Mouse (Mus musculus) B cell, adult 67 days (primary cell): ENCODE measurements around the gene Inafm1. TPM values are rescaled to one million over a fixed set of nuclear protein-coding genes. Genes with fewer than 3 reads are reported as not detected.

Source experiments
- total RNA-seq, 2 experiments: library from RNA; stranded (reverse); gene quantifications; 4 replicates each; pipeline ENCODE4 v1.2.4; 2023

The Inafm1 gene
- total RNA-seq, result 10 to 100 TPM; 28.1 to 30.6 TPM

DNA sequence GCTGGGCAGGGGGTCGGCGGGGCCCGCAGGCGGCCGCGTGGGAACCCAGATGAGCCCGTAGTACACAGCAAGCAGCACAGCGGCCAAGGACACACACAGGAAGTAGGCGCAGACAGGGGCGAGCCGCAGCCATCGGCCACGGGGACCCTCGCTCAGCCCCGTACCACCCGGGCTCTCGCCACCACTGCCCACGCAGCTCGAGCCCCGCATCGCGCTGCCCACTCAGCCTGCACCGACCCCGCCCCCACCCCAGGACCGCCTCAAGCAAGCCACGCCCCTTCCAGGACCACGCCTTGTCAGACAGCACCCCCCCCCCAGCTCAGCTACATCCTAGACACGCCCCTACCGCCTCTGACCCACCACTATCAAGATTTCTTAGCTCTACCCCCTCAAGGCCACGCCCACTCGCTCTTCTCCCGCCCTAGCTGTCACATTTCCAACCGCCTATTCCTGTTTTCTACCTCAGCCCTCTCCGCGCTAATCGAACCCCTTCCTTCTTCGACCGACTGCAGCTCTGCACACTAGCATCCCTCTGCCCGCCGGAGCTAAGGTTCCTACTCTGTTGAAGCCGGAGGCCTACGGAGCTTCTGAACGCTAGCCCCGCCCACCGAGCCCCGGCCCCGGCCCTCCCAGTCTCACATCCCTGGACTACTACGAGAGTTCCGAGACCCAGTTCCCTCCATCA is at the start of gene Inafm1:
TSS of gene Inafm1 (minus strand) at position 537 of the 685 bp plus-strand sequence.

GRCm38 (mm10) chr7:16308093-16308492 is 34.7 kb upstream of the Inafm1 start, which contains the start of gene Bbc3:
Bbc3 (plus strand) TSS chr7:16308393.

GRCm38 (mm10) chr7:16286026-16286961 is 12.9 kb upstream of the Inafm1 start, which contains the start of gene Ccdc9:
Ccdc9 (minus strand) TSS chr7:16286795.

DNA sequence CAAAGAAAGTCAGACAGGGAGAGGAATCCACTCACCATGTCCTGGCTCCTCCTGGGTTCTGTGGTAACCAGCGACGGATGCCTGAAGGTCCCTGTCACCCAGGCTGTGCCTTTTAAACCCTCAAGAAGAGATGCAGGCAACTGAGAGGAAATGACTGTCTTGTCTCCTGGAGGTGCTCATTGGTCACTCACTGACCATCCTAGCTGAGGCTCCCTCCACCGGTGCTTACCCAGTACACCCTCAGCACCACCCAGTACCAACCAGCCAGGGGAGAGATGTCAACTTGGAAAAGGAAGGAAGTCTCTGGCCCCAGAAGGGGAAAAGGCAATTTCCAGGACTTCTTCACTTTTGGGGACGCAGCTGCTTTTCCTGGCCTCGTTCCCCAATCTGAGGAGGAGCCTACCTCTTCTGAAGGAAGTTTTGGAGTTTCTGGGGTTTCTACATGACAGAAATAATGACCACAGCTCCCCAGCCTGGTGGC is 14.3 kb downstream of the Inafm1 start, which contains the start of gene C5ar1:
TSS of gene C5ar1 (minus strand) at position 431 of the 481 bp plus-strand sequence.

GRCm38 (mm10) chr7:16244067-16244466 is 29.4 kb downstream of the Inafm1 start, which contains the start of gene C5ar2:
C5ar2 (minus strand) TSS chr7:16244154.

Other genes starting within 250 kb of the Inafm1 start
- 10 to 100 TPM; 75.2 to 82.1 TPM for gene Bicra, start 225.7 kb downstream of the Inafm1 start, total RNA-seq
- not detected for gene Zfp541, start 211.8 kb downstream of the Inafm1 start, total RNA-seq
- gene Napa, start 175.2 kb downstream of the Inafm1 start, total RNA-seq, result 100 to 1,000 TPM; 266 to 309 TPM
- 10 to 100 TPM; 38.4 to 39.2 TPM for gene Kptn, start 153.7 kb downstream of the Inafm1 start, total RNA-seq
- under 1 TPM; 0.09 to 0.18 TPM for gene Slc8a2, start 143.8 kb downstream of the Inafm1 start, total RNA-seq
- 10 to 100 TPM; 17.0 to 21.1 TPM for gene Meis3, start 98.5 kb downstream of the Inafm1 start, total RNA-seq
- 10 to 100 TPM; 49.7 to 55.6 TPM for gene Dhx34, start 51.6 kb downstream of the Inafm1 start, total RNA-seq
- 1 to 10 TPM; 2.6 to 4.1 TPM for gene C5ar2, start 29.5 kb downstream of the Inafm1 start, total RNA-seq
- under 1 TPM in 1 of 2 experiments, not detected in 1; 0.32 TPM for gene C5ar1, start 14.1 kb downstream of the Inafm1 start, total RNA-seq
- 100 to 1,000 TPM; 323 to 369 TPM for gene Ccdc9, start 13.2 kb upstream of the Inafm1 start, total RNA-seq
- gene Bbc3, start 34.8 kb upstream of the Inafm1 start, total RNA-seq, result 1 to 10 TPM; 3.6 to 5.9 TPM
- 10 to 100 TPM; 57.8 to 58.5 TPM for gene Sae1, start 114.2 kb upstream of the Inafm1 start, total RNA-seq
- gene Zc3h4, start 127.3 kb upstream of the Inafm1 start, total RNA-seq, result 100 to 1,000 TPM in 1 of 2 experiments, 10 to 100 TPM in 1; 90.6 to 108 TPM
- 10 to 100 TPM; 39.2 to 41.6 TPM for gene Tmem160, start 179.2 kb upstream of the Inafm1 start, total RNA-seq
- gene Npas1, start 204.1 kb upstream of the Inafm1 start, total RNA-seq, result not detected